Mouse (Mus musculus) left cerebral cortex, postnatal 10 days (tissue): ENCODE results near the gene Upk1a. TPM values are rescaled to one million over a fixed set of nuclear protein-coding genes. Genes with fewer than 3 reads are reported as not detected.
A peak's percentile ranks its signal among the peaks of the same experiment; 100 is the strongest.

Experiments used
- DNase-seq, 2 experiments: peaks; one replicate each; pipeline ENCODE4 v3.0.0; 2021 to 2022; ENCODE audit warnings: low spot score in 2 of 2, mixed read lengths in 1 of 2; ENCODE audit errors: extremely low spot score in 1 of 2
- intact Hi-C: fragments of 180-260 bp; cut with DNase I; formaldehyde crosslinking; loops from one replicate; pipeline ENCODE4 v1.15.1; 2025
- microRNA-seq: library from miRNA; unstranded; fragments of <30 nt; microRNA quantifications from one replicate; pipeline ENCODE4 v1.2.0, GENCODE M21; 2022
- total RNA-seq, 2 experiments: library from RNA; stranded (reverse); gene quantifications; 2 replicates each; pipeline ENCODE4 v1.2.3; 2021

Gene Upk1a
- total RNA-seq, 2 experiments from 2014 or later: 0.32 TPM; not detected in 1

GRCm38 (mm10) chr7:30557901-30558514, 54.6 kb downstream of the Upk1a start:
- no peak for DNase-seq
- intact Hi-C loops: no loop called here

GRCm38 (mm10) chr7:30556894-30557536, 55.6 kb downstream of the Upk1a start:
- intact Hi-C loops: no loop called here
- peak in 1 of 2 experiments; percentile 44 for DNase-seq

GRCm38 (mm10) chr7:30553810-30554584, 58.6 kb downstream of the Upk1a start:
- intact Hi-C loops: no loop called here
- peak in 1 of 2 experiments; percentile 44 for DNase-seq

Small RNA genes within 50 kb of the gene (microRNA-seq; reads per million reads assigned to microRNA genes)
- 2.6 reads per million for gene Mir3569

Other genes starting within 250 kb of the Upk1a start
- gene Tyrobp, start 199.1 kb downstream of the Upk1a start, total RNA-seq: 10 to 100 TPM; 20.8 to 20.9 TPM
- 1 to 10 TPM in 1 of 2 experiments, not detected in 1; 1.1 TPM for gene Hcst, start 193.0 kb downstream of the Upk1a start, total RNA-seq
- gene Nfkbid, start 191.1 kb downstream of the Upk1a start, total RNA-seq: 1 to 10 TPM; 2.7 to 3.6 TPM
- gene Aplp1, start 167.3 kb downstream of the Upk1a start, total RNA-seq: 100 to 1,000 TPM; 937 to 959 TPM
- 1 to 10 TPM; 1.2 to 4.9 TPM for gene Kirrel2, start 155.2 kb downstream of the Upk1a start, total RNA-seq
- gene Nphs1, start 154.5 kb downstream of the Upk1a start, total RNA-seq: under 1 TPM; 0.26 to 0.32 TPM
- gene Prodh2, start 119.2 kb downstream of the Upk1a start, total RNA-seq: under 1 TPM in 1 of 2 experiments, not detected in 1; 0.67 TPM
- gene Arhgap33, start 77.8 kb downstream of the Upk1a start, total RNA-seq: 100 to 1,000 TPM; 259 to 264 TPM
- 1 to 10 TPM; 6.4 to 7.3 TPM for gene Hspb6, start 60.7 kb downstream of the Upk1a start, total RNA-seq
- 1 to 10 TPM; 2.9 to 3.4 TPM for gene Proser3, start 60.5 kb downstream of the Upk1a start, total RNA-seq
- gene Lin37, start 53.0 kb downstream of the Upk1a start, total RNA-seq: 10 to 100 TPM; 24.3 to 26.4 TPM
- 10 to 100 TPM; 50.1 to 56.1 TPM for gene U2af1l4, start 49.5 kb downstream of the Upk1a start, total RNA-seq
- gene Gm49396, start 49.5 kb downstream of the Upk1a start, total RNA-seq: 1 to 10 TPM; 4.2 TPM
- 10 to 100 TPM; 79.1 to 82.8 TPM for gene Psenen, start 49.2 kb downstream of the Upk1a start, total RNA-seq
- 1 to 10 TPM; 1.5 to 1.8 TPM for gene Igflr1, start 47.4 kb downstream of the Upk1a start, total RNA-seq
- 10 to 100 TPM; 54.1 to 56.9 TPM for gene Kmt2b, start 24.1 kb downstream of the Upk1a start, total RNA-seq
- not detected for gene Zbtb32, start 13.9 kb downstream of the Upk1a start, total RNA-seq
- 100 to 1,000 TPM; 736 to 789 TPM for gene Cox6b1, start 13.3 kb upstream of the Upk1a start, total RNA-seq
- gene Etv2, start 23.0 kb upstream of the Upk1a start, total RNA-seq: not detected
- 10 to 100 TPM; 68.0 to 72.2 TPM for gene Rbm42, start 37.5 kb upstream of the Upk1a start, total RNA-seq
- 1 to 10 TPM; 7.1 to 7.3 TPM for gene Haus5, start 52.1 kb upstream of the Upk1a start, total RNA-seq
- not detected for gene Pmis2, start 58.8 kb upstream of the Upk1a start, total RNA-seq
- not detected for gene 2200002J24Rik, start 86.1 kb upstream of the Upk1a start, total RNA-seq
- gene Atp4a, start 99.4 kb upstream of the Upk1a start, total RNA-seq: 1 to 10 TPM; 2.5 to 3.2 TPM
- 100 to 1,000 TPM; 136 to 144 TPM for gene Tmem147, start 116.7 kb upstream of the Upk1a start, total RNA-seq
- gene Gapdhs, start 130.8 kb upstream of the Upk1a start, total RNA-seq: not detected
- 1 to 10 TPM; 9.5 to 9.8 TPM for gene Sbsn, start 138.6 kb upstream of the Upk1a start, total RNA-seq
- gene Dmkn, start 150.9 kb upstream of the Upk1a start, total RNA-seq: 1 to 10 TPM; 1.4 to 1.5 TPM
- not detected for gene Krtdap, start 175.0 kb upstream of the Upk1a start, total RNA-seq
- gene Ffar2, start 210.9 kb upstream of the Upk1a start, total RNA-seq: under 1 TPM in 1 of 2 experiments, not detected in 1; 0.69 TPM
- gene Ffar3, start 243.3 kb upstream of the Upk1a start, total RNA-seq: not detected
- gene Ffar1, start 248.7 kb upstream of the Upk1a start, total RNA-seq: not detected